Mouse (Mus musculus) erythroblast, embryonic 14.5 days (primary cell): ENCODE data around the gene H3f3a.

ENCODE experiments used
- GATA1 ChIP-seq: IDR thresholded peaks from 2 replicates; pipeline ENCODE4 v1.6.1; 2012; ENCODE audit warnings: low read length, inconsistent platforms, mixed read lengths
- TAL1 ChIP-seq: IDR thresholded peaks from 3 replicates; pipeline ENCODE4 v1.6.1; 2012; ENCODE audit warnings: low read length, inconsistent platforms, mixed read lengths

GRCm38 (mm10) chr1:180830588-180831346 is 17.0 kb upstream of the H3f3a start:
- TF ChIP-seq TAL1 (no peak), GATA1 (no peak)
